Mouse (Mus musculus) liver, adult 2 months (tissue): ENCODE results near the gene Dnm3.

Experiments
- CTCF ChIP-seq: fragments of 200-500 bp; IDR thresholded peaks from 2 replicates; pipeline ENCODE4 v1.5.1; 2011; ENCODE audit warnings: low read depth, low read length, control low read depth
- POLR2A ChIP-seq: fragments of 200-500 bp; IDR thresholded peaks from 2 replicates; pipeline ENCODE4 v1.6.1; 2011; ENCODE audit warnings: low read length, control low read depth; ENCODE audit not compliant: insufficient read depth; ENCODE audit errors: extremely low read depth

DNA sequence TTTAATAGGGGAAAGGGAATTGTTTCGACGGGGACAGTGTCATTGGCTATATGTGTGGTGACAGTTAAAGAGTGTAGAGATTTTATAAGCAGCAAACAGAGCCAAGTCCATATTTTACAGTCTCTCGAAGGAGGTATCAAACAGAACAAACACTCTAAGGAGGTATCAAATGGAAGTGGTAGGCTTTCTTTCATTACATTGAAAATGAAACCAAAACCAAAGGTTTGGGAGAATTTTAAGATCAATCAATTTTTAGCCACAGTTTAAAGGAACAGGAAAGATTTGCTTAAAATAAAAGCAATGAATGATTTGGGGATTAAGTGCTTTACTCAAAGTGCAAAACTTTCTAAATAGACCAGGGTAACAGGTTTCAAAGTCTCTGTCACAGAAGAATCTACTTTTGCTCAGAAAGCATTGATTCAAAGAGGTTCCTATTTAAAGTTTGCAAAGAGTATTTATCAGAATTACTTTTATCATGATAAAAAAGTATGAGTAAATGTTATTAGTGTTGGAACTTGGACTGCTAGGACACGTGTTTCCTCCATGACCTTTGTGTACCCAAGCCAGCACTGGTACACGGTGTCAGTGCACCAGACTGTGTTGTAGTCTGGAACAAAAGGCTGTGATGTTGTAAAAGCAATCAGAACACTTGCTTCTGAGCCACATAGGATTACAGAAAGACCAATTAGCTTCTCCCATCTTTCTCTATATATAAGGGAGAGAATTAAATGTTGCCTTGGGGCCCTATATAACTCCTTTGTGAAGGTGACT is 526.6 kb downstream of the Dnm3 start:
- TF ChIP-seq POLR2A (no peak), CTCF (no peak)
